Mouse (Mus musculus): ENCODE measurements at regions not wholly inside any gene's neighbourhood (a gene's known extent, or its start where the extent isn't known, plus 50 kb on each side); places are given as distances from the start of the nearest gene placed in this dataset.

- H3K9ac ChIP-seq (ENCODE audit: low read depth, poor library complexity, severe bottlenecking) = no peak overlapping the region
- TF ChIP-seq POLR2A (IDR thresholded peaks at IDR 0.05; ENCODE audit: insufficient read depth, low read length) (no peak), CTCF (IDR thresholded peaks at IDR 0.05; ENCODE audit: low read depth, low read length) (no peak), EP300 (IDR thresholded peaks at IDR 0.05; ENCODE audit: insufficient read depth, low read depth, low read length) (no peak)
- no peaks in the 10 kb centered on the region for H3K4me1 ChIP-seq (ENCODE audit: control insufficient read depth, insufficient read depth, low read length)
- no peaks in the 10 kb centered on the region for H3K27me3 ChIP-seq (ENCODE audit: control insufficient read depth, insufficient read depth, low read length, poor library complexity, severe bottlenecking)
- H3K36me3 ChIP-seq (ENCODE audit: control insufficient read depth, insufficient read depth, low read length, poor library complexity, severe bottlenecking) = no peaks in the 10 kb centered on the region
- H3K4me3 ChIP-seq (ENCODE audit: low read depth, low read length) = no peak overlapping the region
- no peak overlapping the region for H3K27ac ChIP-seq (ENCODE audit: insufficient read depth, low read length)
- no peaks in the 10 kb centered on the region for H3K9me3 ChIP-seq (replicated peaks; ENCODE audit: control insufficient read depth, insufficient read depth, low read length, poor library complexity, severe bottlenecking)
Measured at GRCm38 (mm10) chrX:11541011-11541410, 213.4 kb downstream of the H2al1j start.

- Histone ChIP-seq H3K27ac (ENCODE audit: insufficient read depth, low read length) (no peak overlapping the region), H3K9ac (ENCODE audit: low read depth, poor library complexity, severe bottlenecking) (no peak overlapping the region), H3K9me3 (replicated peaks; ENCODE audit: control insufficient read depth, insufficient read depth, low read length, poor library complexity, severe bottlenecking) (no peaks in the 10 kb centered on the region), H3K4me3 (ENCODE audit: low read depth, low read length) (no peak overlapping the region), H3K36me3 (ENCODE audit: control insufficient read depth, insufficient read depth, low read length, poor library complexity, severe bottlenecking) (no peaks in the 10 kb centered on the region), H3K4me1 (ENCODE audit: control insufficient read depth, insufficient read depth, low read length) (no peaks in the 10 kb centered on the region), H3K27me3 (ENCODE audit: control insufficient read depth, insufficient read depth, low read length, poor library complexity, severe bottlenecking) (no peaks in the 10 kb centered on the region)
- TF ChIP-seq CTCF (IDR thresholded peaks at IDR 0.05; ENCODE audit: low read depth, low read length) = no peak
- TF ChIP-seq POLR2A (IDR thresholded peaks at IDR 0.05; ENCODE audit: insufficient read depth, low read length) = no peak
- no peak for TF ChIP-seq EP300 (IDR thresholded peaks at IDR 0.05; ENCODE audit: insufficient read depth, low read depth, low read length)
Measured at GRCm38 (mm10) chrX:11550164-11550851, 222.7 kb downstream of the H2al1j start.

- TF ChIP-seq POLR2A (IDR thresholded peaks at IDR 0.05; ENCODE audit: insufficient read depth, low read length) (no peak), CTCF (IDR thresholded peaks at IDR 0.05; ENCODE audit: low read depth, low read length) (no peak), EP300 (IDR thresholded peaks at IDR 0.05; ENCODE audit: insufficient read depth, low read depth, low read length) (no peak)
- Histone ChIP-seq H3K4me3 (ENCODE audit: low read depth, low read length) (no peak overlapping the region), H3K27me3 (ENCODE audit: control insufficient read depth, insufficient read depth, low read length, poor library complexity, severe bottlenecking) (no peaks in the 10 kb centered on the region), H3K9me3 (replicated peaks; ENCODE audit: control insufficient read depth, insufficient read depth, low read length, poor library complexity, severe bottlenecking) (no peaks in the 10 kb centered on the region), H3K27ac (ENCODE audit: insufficient read depth, low read length) (no peak overlapping the region), H3K9ac (ENCODE audit: low read depth, poor library complexity, severe bottlenecking) (no peak overlapping the region), H3K4me1 (ENCODE audit: control insufficient read depth, insufficient read depth, low read length) (no peaks in the 10 kb centered on the region), H3K36me3 (ENCODE audit: control insufficient read depth, insufficient read depth, low read length, poor library complexity, severe bottlenecking) (no peaks in the 10 kb centered on the region)
Measured at GRCm38 (mm10) chrX:11552177-11552576, 224.6 kb downstream of the H2al1j start.

- no peak overlapping the region for H3K4me3 ChIP-seq (ENCODE audit: low read depth, low read length)
- H3K9me3 ChIP-seq (replicated peaks; ENCODE audit: control insufficient read depth, insufficient read depth, low read length, poor library complexity, severe bottlenecking) = no peaks in the 10 kb centered on the region
- no peaks in the 10 kb centered on the region for H3K4me1 ChIP-seq (ENCODE audit: control insufficient read depth, insufficient read depth, low read length)
- H3K36me3 ChIP-seq (ENCODE audit: control insufficient read depth, insufficient read depth, low read length, poor library complexity, severe bottlenecking) = no peaks in the 10 kb centered on the region
- TF ChIP-seq POLR2A (IDR thresholded peaks at IDR 0.05; ENCODE audit: insufficient read depth, low read length) (no peak), EP300 (IDR thresholded peaks at IDR 0.05; ENCODE audit: insufficient read depth, low read depth, low read length) (no peak), CTCF (IDR thresholded peaks at IDR 0.05; ENCODE audit: low read depth, low read length) (no peak)
- H3K27ac ChIP-seq (ENCODE audit: insufficient read depth, low read length) = no peak overlapping the region
- H3K9ac ChIP-seq (ENCODE audit: low read depth, poor library complexity, severe bottlenecking) = no peak overlapping the region
- no peaks in the 10 kb centered on the region for H3K27me3 ChIP-seq (ENCODE audit: control insufficient read depth, insufficient read depth, low read length, poor library complexity, severe bottlenecking)
Measured at GRCm38 (mm10) chrX:11555035-11555570, 227.5 kb downstream of the H2al1j start.

- H3K9ac ChIP-seq (ENCODE audit: low read depth, poor library complexity, severe bottlenecking) = no peak overlapping the region
- TF ChIP-seq EP300 (IDR thresholded peaks at IDR 0.05; ENCODE audit: insufficient read depth, low read depth, low read length) = no peak
- TF ChIP-seq CTCF (IDR thresholded peaks at IDR 0.05; ENCODE audit: low read depth, low read length) = no peak
- no peak for TF ChIP-seq POLR2A (IDR thresholded peaks at IDR 0.05; ENCODE audit: insufficient read depth, low read length)
- H3K27ac ChIP-seq (ENCODE audit: insufficient read depth, low read length) = no peak overlapping the region
- no peaks in the 10 kb centered on the region for H3K27me3 ChIP-seq (ENCODE audit: control insufficient read depth, insufficient read depth, low read length, poor library complexity, severe bottlenecking)
- no peaks in the 10 kb centered on the region for H3K4me1 ChIP-seq (ENCODE audit: control insufficient read depth, insufficient read depth, low read length)
- H3K9me3 ChIP-seq (replicated peaks; ENCODE audit: control insufficient read depth, insufficient read depth, low read length, poor library complexity, severe bottlenecking) = no peaks in the 10 kb centered on the region
- H3K4me3 ChIP-seq (ENCODE audit: low read depth, low read length) = no peak overlapping the region
- H3K36me3 ChIP-seq (ENCODE audit: control insufficient read depth, insufficient read depth, low read length, poor library complexity, severe bottlenecking) = no peaks in the 10 kb centered on the region
Measured at GRCm38 (mm10) chrX:11558260-11558659, 230.6 kb downstream of the H2al1j start.

GRCm38 (mm10) chrX:11560550-11561276 is 233.1 kb downstream of the H2al1j start:
- Histone ChIP-seq H3K27me3 (ENCODE audit: control insufficient read depth, insufficient read depth, low read length, poor library complexity, severe bottlenecking) (no peaks in the 10 kb centered on the region), H3K4me1 (ENCODE audit: control insufficient read depth, insufficient read depth, low read length) (no peaks in the 10 kb centered on the region), H3K9me3 (replicated peaks; ENCODE audit: control insufficient read depth, insufficient read depth, low read length, poor library complexity, severe bottlenecking) (no peaks in the 10 kb centered on the region), H3K27ac (ENCODE audit: insufficient read depth, low read length) (no peak overlapping the region), H3K4me3 (ENCODE audit: low read depth, low read length) (no peak overlapping the region), H3K9ac (ENCODE audit: low read depth, poor library complexity, severe bottlenecking) (no peak overlapping the region), H3K36me3 (ENCODE audit: control insufficient read depth, insufficient read depth, low read length, poor library complexity, severe bottlenecking) (no peaks in the 10 kb centered on the region)
- TF ChIP-seq CTCF (IDR thresholded peaks at IDR 0.05; ENCODE audit: low read depth, low read length) (no peak), POLR2A (IDR thresholded peaks at IDR 0.05; ENCODE audit: insufficient read depth, low read length) (no peak), EP300 (IDR thresholded peaks at IDR 0.05; ENCODE audit: insufficient read depth, low read depth, low read length) (no peak)
